Mouse (Mus musculus): ENCODE data around the gene Zfp459. TPM values are rescaled to one million over a fixed set of nuclear protein-coding genes. Genes with fewer than 3 reads are reported as not detected.

The Zfp459 gene
- polyA plus RNA-seq (2012; fragmentation: generic; extraction: Trizol): not detected

GRCm38 (mm10) chr13:67421207-67421857 lies at the start of gene Zfp459:
Gene Zfp459, minus strand, starts transcription at chr13:67421418.

DNA sequence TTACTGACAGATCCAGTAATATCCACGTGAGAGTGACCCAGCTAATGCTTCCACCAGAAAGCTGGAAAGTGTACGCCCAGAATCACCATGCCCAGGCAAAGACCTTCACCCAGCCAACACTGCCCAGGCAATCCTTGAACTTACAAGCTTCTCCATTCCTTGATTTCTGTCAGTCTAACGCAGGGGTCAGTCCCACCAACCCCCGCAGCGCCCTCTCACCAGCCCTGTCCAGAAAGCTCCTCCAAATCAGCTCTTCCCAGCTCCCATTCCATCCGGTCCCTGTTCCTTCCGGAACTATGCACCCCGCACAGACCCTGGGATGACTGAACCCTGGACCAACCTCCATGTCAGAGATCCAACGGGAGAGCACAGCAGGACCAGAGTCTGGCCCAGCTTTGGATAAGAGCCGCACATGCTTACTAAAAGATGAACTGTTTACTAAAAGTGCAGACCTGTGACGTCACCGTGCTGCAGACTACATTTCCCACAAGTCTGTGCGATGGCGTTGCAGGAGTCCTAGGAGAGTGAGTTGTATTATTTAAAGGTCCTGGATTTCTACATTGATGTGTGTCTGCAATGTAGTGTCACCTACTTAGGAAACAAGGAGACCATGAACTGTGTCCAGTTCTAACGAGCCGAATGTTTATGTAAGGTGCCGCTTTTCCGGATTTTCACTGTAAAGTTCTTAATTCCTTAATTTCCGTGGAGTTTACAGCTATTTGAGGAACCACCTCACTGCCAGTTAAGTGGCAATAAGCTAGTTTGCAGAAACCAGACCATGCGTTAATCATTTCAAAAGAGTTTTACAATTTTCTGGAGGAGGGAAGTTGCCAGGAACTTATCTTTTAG lies 30.2 kb upstream of the Zfp459 start, which contains the start of gene Zfp874a:
Zfp874a (minus strand) TSS at position 453 of the 849 bp plus-strand sequence.

GRCm38 (mm10) chr13:67399183-67399903 lies 21.9 kb downstream of the Zfp459 start, which contains the start of gene Zfp429:
Gene Zfp429, minus strand, starts transcription at chr13:67399819.

DNA sequence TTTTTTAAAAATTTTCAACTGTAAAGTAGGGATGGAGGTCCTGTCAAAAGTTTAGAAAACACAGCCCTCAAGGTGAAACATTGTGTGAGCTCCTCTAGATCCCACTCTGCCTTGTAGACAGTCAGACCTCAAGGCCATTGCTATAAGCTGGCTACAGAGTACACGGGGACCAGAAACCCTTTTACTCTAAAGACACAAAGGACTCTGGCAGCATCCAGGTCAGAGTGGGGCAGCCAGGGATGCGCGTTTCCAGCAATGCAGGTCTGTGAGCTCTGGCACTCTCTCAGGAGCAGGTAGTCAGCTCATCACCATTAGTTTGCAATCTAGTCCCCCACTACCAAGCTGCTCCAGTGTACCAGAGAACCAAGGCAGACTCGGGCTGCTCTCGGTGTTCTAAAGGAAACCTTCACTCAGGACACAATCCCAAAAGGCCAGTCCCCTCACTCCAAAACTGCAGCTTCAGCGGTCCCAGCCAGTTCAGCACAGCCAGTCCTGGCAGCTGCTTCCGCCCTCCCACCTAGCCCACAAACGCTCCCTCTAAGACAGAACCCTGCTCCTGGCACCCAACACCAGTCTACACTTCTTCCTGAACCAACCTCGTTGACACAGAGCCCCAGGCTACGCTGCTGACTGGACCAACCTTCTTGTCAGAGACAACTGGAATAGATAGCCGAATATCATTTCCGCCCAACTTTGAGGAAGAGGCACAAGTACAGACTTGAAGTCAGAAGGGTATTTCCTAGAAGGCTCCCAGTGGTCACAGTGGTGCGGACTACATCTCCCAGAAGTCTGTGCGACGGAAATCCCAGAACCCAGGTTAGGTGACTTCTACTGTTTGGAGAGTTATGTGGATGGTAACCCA lies 45.9 kb downstream of the Zfp459 start, which contains the start of the genes Gm28041 and Zfp456:
Gm28041 (minus strand) TSS at position 684 of the 862 bp plus-strand sequence.
Zfp456 (minus strand) TSS at position 761 of the 862 bp plus-strand sequence.

DNA sequence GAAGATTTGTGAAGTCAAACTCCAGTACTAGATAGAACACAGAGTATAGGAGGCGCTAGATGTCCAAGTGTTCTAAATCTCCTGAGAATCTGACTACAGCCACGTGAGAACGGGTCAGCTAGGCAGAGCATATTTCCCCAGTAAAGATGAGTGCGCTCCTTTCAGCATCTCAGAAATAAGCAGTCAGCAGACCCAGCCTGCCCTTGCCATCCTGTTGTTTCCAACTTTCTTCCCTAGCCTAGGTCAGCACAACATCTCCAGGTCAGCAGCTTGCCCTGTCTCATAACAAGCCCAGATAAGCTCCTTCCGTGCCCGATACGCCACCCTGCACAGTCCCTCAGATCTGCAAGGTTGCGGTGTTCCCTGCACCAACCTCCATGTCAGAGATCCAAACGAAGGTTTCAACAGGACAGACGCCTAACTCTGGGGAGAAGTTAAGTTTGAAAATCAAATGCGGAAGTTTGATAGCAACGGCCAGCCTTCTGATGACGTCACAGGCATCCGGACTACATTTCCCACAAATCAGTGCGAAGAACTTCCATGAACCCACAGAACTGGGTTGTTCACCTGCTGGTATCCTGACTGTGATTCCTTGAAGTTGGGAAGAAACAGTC lies 61.0 kb downstream of the Zfp459 start, which contains the start of the genes Gm28044 and Zfp953:
Gm28044 (minus strand) TSS at position 406 of the 614 bp plus-strand sequence.
Zfp953 (minus strand) TSS at position 475 of the 614 bp plus-strand sequence.

Other genes starting within 250 kb of the Zfp459 start
- under 1 TPM; 0.05 to 0.79 TPM for gene Rsl1, start 248.2 kb downstream of the Zfp459 start, polyA plus RNA-seq (2012; fragmentation: generic; extraction: Trizol)
- gene Zfp455, start 226.9 kb downstream of the Zfp459 start, polyA plus RNA-seq (2012; fragmentation: generic; extraction: Trizol): under 1 TPM in 1 of 2 experiments, not detected in 1; 0.31 TPM
- gene Zfp458, start 143.0 kb downstream of the Zfp459 start, polyA plus RNA-seq (2012; fragmentation: generic; extraction: Trizol): under 1 TPM; 0.01 to 0.17 TPM
- gene Zfp457, start 114.9 kb downstream of the Zfp459 start, polyA plus RNA-seq (2012; fragmentation: generic; extraction: Trizol): under 1 TPM in 1 of 2 experiments, not detected in 1; 0.63 TPM
- under 1 TPM; 0.06 to 0.68 TPM for gene Zfp595, start 88.8 kb downstream of the Zfp459 start, polyA plus RNA-seq (2012; fragmentation: generic; extraction: Trizol)
- gene Gm28044, start 60.9 kb downstream of the Zfp459 start, polyA plus RNA-seq (2012; fragmentation: generic; extraction: Trizol): 1 to 10 TPM in 1 of 2 experiments, under 1 TPM in 1; 0.16 to 2.3 TPM
- gene Zfp953, start 60.8 kb downstream of the Zfp459 start, polyA plus RNA-seq (2012; fragmentation: generic; extraction: Trizol): under 1 TPM; 0.04 to 0.35 TPM
- 1 to 10 TPM in 1 of 2 experiments, under 1 TPM in 1; 0.82 to 3.3 TPM for gene Gm28041, start 45.7 kb downstream of the Zfp459 start, polyA plus RNA-seq (2012; fragmentation: generic; extraction: Trizol)
- under 1 TPM; 0.02 to 0.30 TPM for gene Zfp456, start 45.6 kb downstream of the Zfp459 start, polyA plus RNA-seq (2012; fragmentation: generic; extraction: Trizol)
- 1 to 10 TPM in 1 of 2 experiments, under 1 TPM in 1; 0.19 to 3.6 TPM for gene Zfp429, start 21.6 kb downstream of the Zfp459 start, polyA plus RNA-seq (2012; fragmentation: generic; extraction: Trizol)
- gene Zfp874a, start 30.2 kb upstream of the Zfp459 start, polyA plus RNA-seq (2012; fragmentation: generic; extraction: Trizol): 1 to 10 TPM in 1 of 2 experiments, under 1 TPM in 1; 0.05 to 1.8 TPM
- gene Zfp874b, start 62.8 kb upstream of the Zfp459 start, polyA plus RNA-seq (2012; fragmentation: generic; extraction: Trizol): 1 to 10 TPM in 1 of 2 experiments, under 1 TPM in 1; 0.08 to 1.9 TPM
- gene Zfp58, start 79.1 kb upstream of the Zfp459 start, polyA plus RNA-seq (2012; fragmentation: generic; extraction: Trizol): 1 to 10 TPM in 1 of 2 experiments, under 1 TPM in 1; 0.16 to 2.1 TPM
- gene Gm26965, start 104.7 kb upstream of the Zfp459 start, polyA plus RNA-seq (2012; fragmentation: generic; extraction: Trizol): not detected
- gene Zfp87, start 104.8 kb upstream of the Zfp459 start, polyA plus RNA-seq (2012; fragmentation: generic; extraction: Trizol): 10 to 100 TPM; 13.1 to 51.3 TPM
- gene Zfp748, start 132.4 kb upstream of the Zfp459 start, polyA plus RNA-seq (2012; fragmentation: generic; extraction: Trizol): under 1 TPM; 0.07 to 0.77 TPM
- under 1 TPM; 0.02 to 0.58 TPM for gene Zfp729b, start 188.3 kb upstream of the Zfp459 start, polyA plus RNA-seq (2012; fragmentation: generic; extraction: Trizol)
- gene Gm49345, start 216.4 kb upstream of the Zfp459 start, polyA plus RNA-seq (2012; fragmentation: generic; extraction: Trizol): under 1 TPM in 1 of 2 experiments, not detected in 1; 0.17 TPM
- gene Zfp729a, start 216.4 kb upstream of the Zfp459 start, polyA plus RNA-seq (2012; fragmentation: generic; extraction: Trizol): 1 to 10 TPM in 1 of 2 experiments, under 1 TPM in 1; 0.16 to 1.4 TPM